Mouse (Mus musculus) lung, postnatal 0 days (tissue): Measurements from ENCODE around the gene Zfp385b.

Source experiments
- CTCF ChIP-seq: IDR thresholded peaks from 2 replicates; pipeline ENCODE4 v1.5.1; 2016; ENCODE audit warnings: antibody characterized with exemption, mild to moderate bottlenecking
- EP300 ChIP-seq: IDR thresholded peaks from 2 replicates; pipeline ENCODE4 v1.6.1; 2016; ENCODE audit warnings: antibody characterized with exemption, mild to moderate bottlenecking, control low read depth

GRCm38 (mm10) chr2:77749631-77750030 lies 69.8 kb downstream of the Zfp385b start:
- TF ChIP-seq CTCF (no peak), EP300 (no peak)
